Mouse (Mus musculus) forebrain, embryonic 15.5 days (tissue): ENCODE measurements at regions not wholly inside any gene's neighbourhood (a gene's known extent, or its start where the extent isn't known, plus 50 kb on each side); places are given as distances from the start of the nearest gene placed in this dataset.

ENCODE experiments used
- ATAC-seq: fragments of 200-750 bp; cut with Nextera tagmentation; replicated peaks from 2 replicates; pipeline ENCODE4 v1.8.0; 2017; ENCODE audit warnings: mild to moderate bottlenecking, moderate TSS enrichment, moderate library complexity
- H3K27ac ChIP-seq: fragments of 300-500 bp; sonication (generic); replicated peaks from 2 replicates; pipeline ENCODE4 v1.5.1; 2015; ENCODE audit warnings: mild to moderate bottlenecking, inconsistent platforms
- H3K27me3 ChIP-seq: fragments of 300-500 bp; sonication (generic); 2 replicates; pipeline ENCODE4 v1.6.1; 2015; ENCODE audit warnings: inconsistent platforms
- H3K36me3 ChIP-seq: fragments of 300-500 bp; sonication (generic); 2 replicates; pipeline ENCODE4 v1.6.1; 2015; ENCODE audit warnings: mild to moderate bottlenecking, inconsistent platforms
- H3K4me1 ChIP-seq: fragments of 300-500 bp; sonication (generic); 2 replicates; pipeline ENCODE4 v1.6.1; 2015; ENCODE audit warnings: inconsistent platforms
- H3K4me2 ChIP-seq: fragments of 300-500 bp; sonication (generic); replicated peaks from 2 replicates; pipeline ENCODE4 v1.6.1; 2015; ENCODE audit warnings: mild to moderate bottlenecking, inconsistent platforms
- H3K4me3 ChIP-seq: fragments of 300-500 bp; sonication (generic); 2 replicates; pipeline ENCODE4 v1.5.1; 2015; ENCODE audit warnings: mild to moderate bottlenecking, inconsistent platforms
- H3K9ac ChIP-seq: fragments of 300-500 bp; sonication (generic); replicated peaks from 2 replicates; pipeline ENCODE4 v1.6.1; 2015; ENCODE audit warnings: mild to moderate bottlenecking, inconsistent platforms
- H3K9me3 ChIP-seq: fragments of 300-500 bp; sonication (generic); 2 replicates; pipeline ENCODE4 v1.6.1; 2016; ENCODE audit warnings: inconsistent platforms
- WGBS: fragments of 180-500 bp; shearing (Covaris S2); methylation state at CpG from one replicate; pipeline ENCODE4 v1.1.7; 2015; ENCODE audit warnings: mixed read lengths; 5-methylcytosine and 5-hydroxymethylcytosine counted together

DNA sequence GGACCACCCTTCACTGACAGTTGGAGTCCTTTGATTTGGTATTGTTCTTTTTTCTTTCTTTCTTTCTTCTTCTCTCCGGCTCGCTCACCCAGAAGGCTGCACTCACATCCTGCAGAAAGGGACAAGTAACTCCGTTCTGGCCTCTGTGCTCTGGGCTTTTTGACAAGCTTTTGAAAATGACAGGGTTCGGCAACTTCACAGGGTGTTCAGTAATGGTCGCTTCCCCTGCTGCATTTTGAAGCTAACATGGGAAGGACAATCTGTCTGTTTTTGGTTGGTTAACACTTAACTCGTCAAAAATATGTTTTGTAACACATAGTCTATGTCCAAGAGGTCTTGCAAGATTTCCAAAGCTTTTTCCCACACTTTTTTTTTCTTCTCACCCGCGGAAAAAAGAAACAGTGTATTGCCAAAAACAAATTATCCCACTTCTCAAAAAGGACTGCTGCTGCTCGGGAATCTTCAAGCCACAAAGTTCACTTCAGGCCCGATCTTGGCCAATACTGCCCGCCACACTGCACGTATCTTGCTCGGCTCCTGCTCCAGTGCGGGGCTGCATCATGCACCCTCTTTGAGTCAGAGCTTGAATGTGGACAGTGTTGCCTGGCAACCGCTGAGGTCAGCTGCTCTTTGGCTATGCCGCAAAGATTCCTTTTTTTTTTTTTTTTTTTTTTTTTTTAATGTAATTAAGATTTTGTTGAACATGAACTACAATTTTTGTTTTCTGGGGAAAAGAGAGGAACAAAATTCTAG lies 209.4 kb upstream of the Inhba start:
- ATAC-seq = 0 out of 2 replicates have a peak, but pooled peaks have one; percentile 64
- H3K4me3 ChIP-seq = no peak overlapping the region
- WGBS = 40% methylated on average over 16 of the region's 16 CpGs
- no peak overlapping the region for H3K9ac ChIP-seq
- no peaks in the 10 kb centered on the region for H3K9me3 ChIP-seq
- no peak overlapping the region for H3K27ac ChIP-seq
- no peaks in the 10 kb centered on the region for H3K4me1 ChIP-seq
- H3K27me3 ChIP-seq = no peaks in the 10 kb centered on the region
- H3K36me3 ChIP-seq = no peaks in the 10 kb centered on the region
- no peak overlapping the region for H3K4me2 ChIP-seq

DNA sequence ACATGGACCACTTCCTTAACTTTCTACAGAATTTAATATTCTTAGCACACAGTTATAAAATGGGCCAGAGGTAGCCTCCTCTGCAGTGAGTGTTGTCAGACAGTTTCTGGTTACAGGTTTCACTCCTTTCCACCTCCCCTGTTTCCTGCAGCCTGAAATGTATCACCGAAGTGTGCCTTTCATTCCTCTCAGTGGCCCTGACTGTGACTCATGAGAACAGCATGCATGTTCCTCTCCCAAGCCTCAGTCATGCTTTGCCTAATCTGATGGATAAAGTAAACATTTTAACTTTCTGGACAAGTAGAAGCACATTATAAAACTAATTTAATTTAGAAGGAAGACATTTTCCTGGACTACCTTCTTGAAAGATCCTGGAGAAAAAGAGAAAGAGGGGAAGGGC lies 207.7 kb upstream of the Inhba start:
- H3K27me3 ChIP-seq = no peaks in the 10 kb centered on the region
- H3K9me3 ChIP-seq = no peaks in the 10 kb centered on the region
- no peak overlapping the region for H3K9ac ChIP-seq
- H3K27ac ChIP-seq = no peak overlapping the region
- H3K4me3 ChIP-seq = no peak overlapping the region
- 89% methylated on average over 1 of the region's 1 CpGs for WGBS
- H3K4me2 ChIP-seq = no peak overlapping the region
- no peaks in the 10 kb centered on the region for H3K36me3 ChIP-seq
- H3K4me1 ChIP-seq = no peaks in the 10 kb centered on the region
- no peak for ATAC-seq

DNA sequence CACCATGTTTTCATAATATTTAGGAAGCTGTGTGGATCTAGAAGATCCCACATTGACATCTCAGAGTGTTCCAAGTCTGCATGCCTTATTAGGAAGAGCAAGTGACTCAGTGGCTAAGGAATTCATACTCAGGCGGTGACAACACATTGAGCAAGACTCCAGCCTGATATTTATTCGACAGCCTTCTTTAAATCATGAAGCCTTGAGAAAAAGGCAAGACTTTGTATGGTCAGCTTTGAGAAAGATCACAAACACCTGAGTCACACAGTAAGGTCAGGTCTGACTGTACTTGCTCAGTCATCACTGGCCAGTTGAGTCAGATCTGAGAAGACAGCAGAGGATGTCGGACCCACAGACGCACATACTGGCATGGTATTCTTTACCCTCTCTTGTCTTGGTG lies 204.7 kb upstream of the Inhba start:
- ATAC-seq = no peak
- 88% methylated on average over 4 of the region's 4 CpGs for WGBS

DNA sequence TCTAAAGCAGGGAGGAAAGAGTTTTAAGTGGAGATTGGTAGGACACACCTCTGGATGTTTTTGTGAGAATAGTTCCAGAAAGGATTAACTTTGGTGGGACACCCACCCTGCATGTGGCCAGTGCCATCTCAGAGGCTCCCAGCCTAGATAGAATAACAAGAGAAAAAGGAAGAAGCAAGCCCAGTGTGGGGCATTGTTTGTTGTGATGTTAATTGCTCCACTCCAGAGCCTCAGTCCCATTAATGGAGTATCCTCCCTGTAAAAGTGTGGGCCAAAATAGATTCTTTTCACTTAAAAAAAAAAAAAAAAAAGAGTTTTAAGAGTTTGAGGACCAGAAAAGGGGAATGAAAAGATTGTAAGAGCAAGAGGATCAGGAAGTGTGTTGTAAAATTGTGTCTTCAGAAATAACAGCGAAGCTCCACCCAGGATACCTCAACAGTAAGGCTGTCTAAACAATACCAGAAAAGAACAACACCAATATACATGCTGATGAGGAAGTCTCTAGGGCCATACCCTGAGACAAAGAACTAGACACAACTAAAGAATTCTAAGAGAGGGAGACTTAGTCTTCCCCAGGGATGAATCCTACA lies 189.3 kb upstream of the Inhba start:
- no peak for ATAC-seq
- 39% methylated on average over 1 of the region's 1 CpGs for WGBS
- Histone ChIP-seq H3K27me3 (no peaks in the 10 kb centered on the region), H3K4me2 (no peak overlapping the region), H3K9ac (no peak overlapping the region), H3K4me3 (no peak overlapping the region), H3K27ac (no peak overlapping the region), H3K9me3 (no peaks in the 10 kb centered on the region), H3K36me3 (no peaks in the 10 kb centered on the region), H3K4me1 (no peaks in the 10 kb centered on the region)

More for the DNA sequence above, 204.7 kb upstream of the Inhba start:
- Histone ChIP-seq H3K9ac (no peak overlapping the region), H3K27me3 (no peaks in the 10 kb centered on the region), H3K4me3 (no peak overlapping the region), H3K36me3 (no peaks in the 10 kb centered on the region), H3K4me2 (no peak overlapping the region), H3K4me1 (no peaks in the 10 kb centered on the region), H3K9me3 (no peaks in the 10 kb centered on the region), H3K27ac (no peak overlapping the region)

DNA sequence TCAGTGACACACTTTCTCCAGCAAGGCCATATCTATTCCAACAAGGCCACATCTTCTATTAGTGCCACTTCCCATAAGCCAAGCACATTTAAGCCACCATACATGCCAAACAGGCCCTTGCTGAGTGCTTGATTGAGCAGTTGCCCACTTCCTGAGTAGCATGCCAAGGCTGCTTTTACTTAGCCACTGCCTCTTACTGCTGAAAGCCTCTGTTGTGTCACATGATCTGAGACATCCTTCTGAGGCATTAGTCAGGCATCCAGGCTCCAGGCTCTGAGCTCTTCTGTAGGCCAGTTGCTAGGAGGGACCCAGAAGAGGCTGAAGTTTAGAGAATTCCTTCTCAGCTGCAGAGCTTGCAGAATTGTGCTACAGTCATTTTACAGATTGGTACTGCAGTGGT lies 165.8 kb upstream of the Inhba start:
- Histone ChIP-seq H3K4me2 (no peak overlapping the region), H3K4me1 (no peaks in the 10 kb centered on the region), H3K4me3 (no peak overlapping the region), H3K27me3 (no peaks in the 10 kb centered on the region), H3K27ac (no peak overlapping the region), H3K9me3 (no peaks in the 10 kb centered on the region), H3K36me3 (no peaks in the 10 kb centered on the region), H3K9ac (no peak overlapping the region)
- no peak for ATAC-seq

DNA sequence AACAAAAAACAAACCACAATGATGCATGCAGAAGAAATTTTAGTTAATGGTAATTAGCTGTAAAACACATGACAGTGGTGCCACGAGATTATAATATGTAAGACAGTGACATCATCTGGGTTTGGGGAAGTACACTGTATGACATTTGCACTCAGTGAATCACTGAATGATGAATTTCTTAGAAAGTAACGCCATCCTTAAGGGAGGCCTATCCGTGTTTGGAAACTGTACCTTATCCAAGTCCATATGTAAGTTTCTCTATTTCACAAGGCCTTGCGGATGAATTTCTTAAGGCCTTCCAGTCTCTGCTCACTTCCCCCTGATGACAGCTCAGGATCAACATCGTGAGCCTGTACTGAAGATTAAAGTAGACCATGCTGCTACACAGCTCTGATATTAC lies 163.6 kb upstream of the Inhba start:
- no peak overlapping the region for H3K4me3 ChIP-seq
- ATAC-seq = no peak
- H3K36me3 ChIP-seq = no peaks in the 10 kb centered on the region
- H3K9me3 ChIP-seq = no peaks in the 10 kb centered on the region
- no peaks in the 10 kb centered on the region for H3K27me3 ChIP-seq
- H3K4me2 ChIP-seq = no peak overlapping the region
- H3K27ac ChIP-seq = no peak overlapping the region
- no peak overlapping the region for H3K9ac ChIP-seq
- H3K4me1 ChIP-seq = no peaks in the 10 kb centered on the region
- 91% methylated on average over 5 of the region's 5 CpGs for WGBS

DNA sequence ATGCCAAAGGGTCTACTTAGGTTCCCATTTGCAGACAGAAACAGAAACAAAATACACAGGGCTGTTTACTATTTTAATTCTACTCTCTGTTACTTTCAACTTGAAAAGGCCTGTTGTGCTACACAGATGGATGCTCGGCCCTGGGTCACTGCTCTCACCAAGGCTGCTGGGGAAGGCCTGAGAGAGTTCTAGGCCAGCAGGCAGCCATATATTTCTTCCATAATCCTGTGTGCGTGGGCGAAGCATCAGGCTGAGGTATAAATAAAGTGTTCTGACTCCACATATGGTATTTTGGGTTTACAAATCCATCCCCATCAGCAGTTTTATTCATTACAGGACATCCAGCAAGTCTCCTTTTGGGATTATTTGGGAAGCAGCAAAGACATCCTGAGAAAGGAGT lies 162.5 kb upstream of the Inhba start:
- Histone ChIP-seq H3K4me3 (no peak overlapping the region), H3K4me2 (no peak overlapping the region), H3K9me3 (no peaks in the 10 kb centered on the region), H3K36me3 (no peaks in the 10 kb centered on the region), H3K27ac (no peak overlapping the region), H3K9ac (no peak overlapping the region), H3K27me3 (no peaks in the 10 kb centered on the region), H3K4me1 (no peaks in the 10 kb centered on the region)
- ATAC-seq = no peak
- 70% methylated on average over 3 of the region's 3 CpGs for WGBS

DNA sequence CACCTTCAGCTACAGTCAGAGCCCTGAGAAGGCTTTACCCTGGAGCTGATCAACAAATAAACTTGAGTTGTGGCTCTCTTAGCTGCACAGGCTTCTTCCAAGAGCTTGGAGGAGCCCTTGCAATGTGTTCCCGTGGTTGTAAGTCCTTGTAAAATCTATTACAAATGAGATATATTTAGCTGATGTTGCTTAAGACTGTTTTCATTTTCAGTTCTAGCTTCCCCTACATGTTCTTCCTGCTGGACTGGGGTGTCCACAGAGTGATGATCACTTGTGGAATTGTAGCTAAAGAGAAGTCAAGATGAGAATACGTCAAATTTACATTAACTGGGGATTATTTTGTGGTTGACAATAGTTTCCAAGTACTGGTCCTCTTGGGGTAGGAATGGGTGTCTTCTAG lies 161.3 kb upstream of the Inhba start:
- no peak overlapping the region for H3K4me2 ChIP-seq
- no peaks in the 10 kb centered on the region for H3K4me1 ChIP-seq
- H3K36me3 ChIP-seq = no peaks in the 10 kb centered on the region
- H3K27ac ChIP-seq = no peak overlapping the region
- no peaks in the 10 kb centered on the region for H3K27me3 ChIP-seq
- H3K4me3 ChIP-seq = no peak overlapping the region
- 82% methylated on average over 2 of the region's 2 CpGs for WGBS
- ATAC-seq = no peak
- H3K9me3 ChIP-seq = no peaks in the 10 kb centered on the region
- H3K9ac ChIP-seq = no peak overlapping the region

DNA sequence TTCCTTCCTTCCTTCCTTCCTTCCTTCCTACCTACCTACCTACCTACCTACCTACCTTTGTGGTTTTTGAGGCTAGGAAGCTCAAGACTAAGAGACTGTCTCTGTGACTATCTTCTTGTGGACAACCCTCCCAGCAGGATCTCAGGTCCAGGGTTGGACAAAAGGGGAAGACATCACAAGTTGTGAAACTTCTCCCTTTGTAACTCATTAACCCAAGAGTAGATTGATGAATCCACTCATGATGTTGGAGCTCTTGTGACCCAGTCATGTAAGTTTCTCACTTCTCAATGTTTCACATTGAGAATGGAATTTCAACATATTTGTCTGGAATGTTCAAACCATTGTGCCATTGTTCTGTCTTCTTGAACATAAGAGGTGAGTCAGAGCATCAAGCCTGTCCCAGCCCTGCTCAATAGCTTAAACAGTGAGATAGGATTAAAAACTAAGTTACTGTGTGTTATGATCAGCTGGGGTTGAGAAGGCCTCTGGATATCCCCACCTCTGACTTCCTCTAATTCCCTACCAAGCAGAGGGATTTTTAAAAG lies 158.6 kb upstream of the Inhba start:
- H3K4me3 ChIP-seq = no peak overlapping the region
- no peak for ATAC-seq
- no peaks in the 10 kb centered on the region for H3K4me1 ChIP-seq
- no peaks in the 10 kb centered on the region for H3K36me3 ChIP-seq
- no peaks in the 10 kb centered on the region for H3K27me3 ChIP-seq
- no peak overlapping the region for H3K4me2 ChIP-seq
- no peaks in the 10 kb centered on the region for H3K9me3 ChIP-seq
- H3K9ac ChIP-seq = no peak overlapping the region
- H3K27ac ChIP-seq = no peak overlapping the region

DNA sequence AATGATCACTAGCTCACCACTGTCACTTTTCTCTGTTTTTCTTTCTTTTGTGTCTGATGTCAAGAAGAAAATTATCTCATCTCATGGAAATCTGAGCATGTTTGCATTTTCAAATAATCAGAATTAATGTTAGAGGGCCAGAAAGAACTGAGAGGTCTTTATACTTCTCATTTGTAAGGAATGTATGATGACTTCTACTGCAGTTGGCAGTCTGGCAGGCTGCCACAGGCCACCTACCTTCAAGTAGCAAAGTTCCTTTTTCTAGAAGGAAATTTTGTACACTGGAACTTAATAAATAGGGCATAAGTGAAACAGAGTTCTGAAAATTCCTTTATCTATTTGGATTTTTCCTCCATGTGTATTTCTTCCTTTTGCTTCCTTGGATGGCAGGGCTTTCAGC lies 148.7 kb upstream of the Inhba start:
- Histone ChIP-seq H3K4me3 (no peak overlapping the region), H3K4me1 (no peaks in the 10 kb centered on the region), H3K9me3 (no peaks in the 10 kb centered on the region), H3K4me2 (no peak overlapping the region), H3K27me3 (no peaks in the 10 kb centered on the region), H3K36me3 (no peaks in the 10 kb centered on the region), H3K27ac (no peak overlapping the region), H3K9ac (no peak overlapping the region)
- ATAC-seq = no peak

DNA sequence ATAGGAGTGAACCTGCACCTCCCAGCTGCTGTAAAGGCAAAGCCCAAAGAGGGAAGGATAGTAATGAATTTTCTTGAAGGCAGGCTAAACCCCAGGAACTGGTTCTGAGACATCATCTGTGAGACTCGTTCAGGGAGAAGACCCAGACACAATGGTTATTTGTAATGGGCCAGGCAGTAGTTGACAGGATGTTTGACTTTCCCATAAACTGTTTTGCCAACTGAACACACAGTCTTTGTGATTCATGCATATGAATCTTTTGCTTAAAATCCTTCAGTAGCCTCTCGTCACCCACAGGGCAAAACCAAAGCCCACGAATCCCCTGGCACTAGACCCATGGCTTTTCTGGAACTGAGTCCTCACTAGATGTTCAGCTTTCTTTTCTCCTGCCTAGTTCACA lies 148.3 kb upstream of the Inhba start:
- no peak overlapping the region for H3K4me3 ChIP-seq
- no peak for ATAC-seq
- H3K27me3 ChIP-seq = no peaks in the 10 kb centered on the region
- no peak overlapping the region for H3K27ac ChIP-seq
- no peak overlapping the region for H3K9ac ChIP-seq
- no peaks in the 10 kb centered on the region for H3K9me3 ChIP-seq
- no peak overlapping the region for H3K4me2 ChIP-seq
- H3K36me3 ChIP-seq = no peaks in the 10 kb centered on the region
- no peaks in the 10 kb centered on the region for H3K4me1 ChIP-seq
- 69% methylated on average over 3 of the region's 3 CpGs for WGBS

DNA sequence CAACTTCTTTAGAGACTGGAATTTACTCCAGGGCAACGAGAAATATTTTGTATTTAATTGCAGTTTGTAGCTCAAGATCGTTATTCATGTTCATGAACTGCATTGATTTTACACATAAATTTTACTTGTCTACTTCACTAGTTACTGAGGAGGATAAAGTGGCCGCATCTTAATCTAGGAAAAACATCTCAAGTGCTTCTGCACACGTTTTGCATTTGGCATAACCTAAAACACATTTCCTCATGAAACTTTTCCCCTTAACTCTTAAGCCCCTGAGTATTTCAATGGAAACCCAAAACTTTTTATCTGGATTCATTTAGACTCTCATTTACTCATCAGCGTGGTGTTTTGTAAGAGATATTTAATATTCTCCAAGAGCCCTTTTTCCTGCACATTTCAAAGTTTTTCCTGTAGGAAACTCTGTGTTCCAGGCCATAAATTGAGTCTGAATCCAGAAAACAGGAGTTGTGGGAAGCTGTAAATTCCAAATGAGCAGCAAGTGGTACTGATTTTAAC lies 144.5 kb upstream of the Inhba start:
- Histone ChIP-seq H3K9ac (no peak overlapping the region), H3K4me3 (no peak overlapping the region), H3K36me3 (no peaks in the 10 kb centered on the region), H3K4me2 (no peak overlapping the region), H3K9me3 (no peaks in the 10 kb centered on the region), H3K27me3 (no peaks in the 10 kb centered on the region), H3K4me1 (no peaks in the 10 kb centered on the region), H3K27ac (no peak overlapping the region)
- WGBS = 72% methylated on average over 5 of the region's 5 CpGs
- no peak for ATAC-seq

DNA sequence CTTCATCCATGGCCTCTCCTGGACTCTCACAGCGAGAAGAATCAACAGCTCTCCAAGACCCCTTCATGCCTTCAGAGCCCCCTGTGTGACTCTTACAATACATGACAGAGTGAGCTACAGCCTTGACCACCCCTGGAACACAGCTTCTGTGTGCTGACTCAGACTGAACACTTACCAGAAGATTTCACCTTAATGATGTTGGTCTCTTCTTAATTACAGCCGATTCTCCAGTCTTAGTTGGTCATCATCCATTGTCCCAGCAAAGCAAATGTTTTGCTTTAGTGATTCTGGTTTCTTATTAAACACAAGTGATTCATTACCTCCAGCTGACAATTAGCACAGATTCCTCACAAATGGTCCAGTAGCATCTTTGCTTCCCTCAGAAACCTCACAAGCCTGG lies 134.0 kb upstream of the Inhba start:
- Histone ChIP-seq H3K9ac (no peak overlapping the region), H3K4me1 (no peaks in the 10 kb centered on the region), H3K36me3 (no peaks in the 10 kb centered on the region), H3K4me3 (no peak overlapping the region), H3K27ac (no peak overlapping the region), H3K9me3 (no peaks in the 10 kb centered on the region), H3K27me3 (no peaks in the 10 kb centered on the region), H3K4me2 (no peak overlapping the region)
- ATAC-seq = no peak
- WGBS = 88% methylated on average over 2 of the region's 2 CpGs
